In the genomic region with DNA sequence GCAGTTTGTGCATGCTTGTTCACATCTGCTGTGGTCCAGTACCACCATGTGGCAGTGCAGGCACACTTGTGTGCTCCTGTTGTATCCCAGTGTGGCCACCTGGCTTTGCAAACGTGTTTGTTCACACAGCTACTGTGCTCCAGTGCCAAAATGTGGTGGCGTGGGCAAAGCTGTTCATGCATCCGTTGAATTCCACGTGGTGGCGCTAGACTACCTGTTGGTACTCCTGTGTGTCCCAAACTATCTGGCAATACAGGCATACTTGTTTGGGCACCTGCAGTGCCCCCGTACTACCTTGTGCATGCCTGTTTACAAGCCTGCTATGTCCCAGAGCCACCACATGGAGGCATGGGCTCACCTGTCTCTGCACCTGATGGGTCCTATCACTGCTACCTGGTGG, we compare ENCODE assay signal across 8 mouse cellular contexts. TPM values are rescaled to one million over a fixed set of nuclear protein-coding genes. Genes with fewer than 3 reads are reported as not detected.
DNase-seq lines count a peak whose midpoint lies in the region; ATAC-seq and TF ChIP-seq lines count a peak whose summit lies in the region.
"Had no signal": no experiment of that assay in that cellular context is flagged by ENCODE, and none has a peak within 500 bp of the region (broad histone marks: within the 10 kb centered on the region; RNA-seq: fewer than 3 reads in every experiment).

No protein-coding gene starts in this region.

- no peaks in the 10 kb centered on the region for H3K9me3 ChIP-seq in kidney, embryonic 15.5 days (replicated peaks)
- no peaks in the 10 kb centered on the region for H3K9me3 ChIP-seq in CH12.LX (replicated peaks; ENCODE audit: low read length)
- H3K9me3 ChIP-seq in MEL (replicated peaks; ENCODE audit: insufficient read depth, low read length) = no peaks in the 10 kb centered on the region
- no peaks in the 10 kb centered on the region for H3K9me3 ChIP-seq in neural tube, embryonic 15.5 days (replicated peaks)
- H3K9me3 ChIP-seq: embryonic facial prominence, embryonic 12.5 days had no signal

- H3K4me3 ChIP-seq in kidney, embryonic 15.5 days (replicated peaks) = no peak overlapping the region
- H3K4me3 ChIP-seq in CH12.LX (replicated peaks in 1 of 3; ENCODE audit: low read depth in 2 of 3, low read length in 2 of 3, poor library complexity in 1 of 3) = no peak overlapping the region
- H3K4me3 ChIP-seq in MEL (ENCODE audit: control insufficient read depth in 1 of 2, insufficient read depth in 1 of 2, low read depth in 2 of 2, low read length in 2 of 2) = no peak overlapping the region
- no peak overlapping the region for H3K4me3 ChIP-seq in liver, adult 2 months (ENCODE audit: insufficient read depth, low read depth, low read length)
- H3K4me3 ChIP-seq in neural tube, embryonic 15.5 days (replicated peaks) = no peak overlapping the region
- H3K4me3 ChIP-seq: embryonic facial prominence, embryonic 12.5 days had no signal

- ATAC-seq in kidney, embryonic 15.5 days (replicated peaks; ENCODE audit: low FRiP score) = no peak
- ATAC-seq in neural tube, embryonic 15.5 days (ENCODE audit: low FRiP score) = no peak

- in situ Hi-C loops in CH12.LX (cut with MboI; ENCODE audit: low pct_ligation_motif_present, low pct_unique_long_range_greater_than_20kb, low sequenced_read_pairs) = loop anchor here (5.0 kb wide), 1 partner anchor 87 kb away; no protein-coding TSS in a partner anchor

- peak; percentile 19 for DNase-seq in kidney, adult 18-20 months
- DNase-seq in CH12.LX (ENCODE audit: extremely low read depth) (peak; percentile 39), MEL (ENCODE audit: low read depth, low spot score) (no peak)
- DNase-seq in liver, adult 2 months (ENCODE audit: extremely low read depth, low read depth, low spot score) = peak; percentile 18
- no peak for DNase-seq in neural tube, embryonic 10.5 days (ENCODE audit: extremely low spot score, low spot score)

- TF ChIP-seq POLR2A in CH12.LX (IDR thresholded peaks at IDR 0.05; ENCODE audit: low read depth, low read length) (no peak), MEL (IDR thresholded peaks at IDR 0.05; ENCODE audit: control insufficient read depth in 1 of 2, insufficient read depth in 1 of 2, low read depth in 1 of 2, low read length in 2 of 2, poor library complexity in 1 of 2) (no peak)
- TF ChIP-seq POLR2A in liver, adult 2 months (IDR thresholded peaks at IDR 0.05; ENCODE audit: extremely low read depth, insufficient read depth, low read length) = no peak

- 36% methylated on average over 6 of the region's 6 CpGs for whole genome bisulfite sequencing in kidney, embryonic 15.5 days
- WGBS in liver, adult 2 months = 24% methylated on average over 6 of the region's 6 CpGs
- 29% methylated on average over 6 of the region's 6 CpGs for WGBS in neural tube, embryonic 15.5 days

- no peak overlapping the region for H3K27ac ChIP-seq in kidney, embryonic 15.5 days
- H3K27ac ChIP-seq in CH12.LX (ENCODE audit: insufficient read depth, low read depth) = no peak overlapping the region
- no peak overlapping the region for H3K27ac ChIP-seq in MEL (ENCODE audit: control insufficient read depth, low read depth, low read length)
- H3K27ac ChIP-seq in liver, adult 2 months (replicated peaks; ENCODE audit: insufficient read depth, low read depth, low read length) = no peak overlapping the region
- H3K27ac ChIP-seq in neural tube, embryonic 15.5 days (replicated peaks) = no peak overlapping the region
- H3K27ac ChIP-seq: embryonic facial prominence, embryonic 12.5 days had no signal

- H3K27me3 ChIP-seq in kidney, embryonic 15.5 days = no peaks in the 10 kb centered on the region
- H3K27me3 ChIP-seq in CH12.LX (replicated peaks) = peaks cover 2% of the 10 kb centered on the region
- H3K27me3 ChIP-seq in MEL (ENCODE audit: control insufficient read depth in 1 of 2, insufficient read depth in 2 of 2, low read length in 2 of 2) = no peaks in the 10 kb centered on the region
- H3K27me3 ChIP-seq in liver, adult 2 months (ENCODE audit: control insufficient read depth, insufficient read depth, low read length) = no peaks in the 10 kb centered on the region
- no peaks in the 10 kb centered on the region for H3K27me3 ChIP-seq in neural tube, embryonic 15.5 days (replicated peaks)
- H3K27me3 ChIP-seq: embryonic facial prominence, embryonic 12.5 days had no signal

- no peak for TF ChIP-seq EP300 in CH12.LX (IDR thresholded peaks at IDR 0.05; ENCODE audit: low read length)
- TF ChIP-seq EP300 in MEL (IDR thresholded peaks at IDR 0.05; ENCODE audit: low read depth in 1 of 2, low read length in 2 of 2) = no peak

- TF ChIP-seq CTCF in CH12.LX (conservative IDR thresholded peaks at IDR 0.05 in 1 of 2, IDR thresholded peaks at IDR 0.05 in 1 of 2; ENCODE audit: low read depth in 2 of 2, low read length in 2 of 2) = peak; percentile 21 to 72; a peak in 2 of 4 replicates
- no peak for TF ChIP-seq CTCF in MEL (IDR thresholded peaks at IDR 0.05 in 2 of 3, conservative IDR thresholded peaks at IDR 0.05 in 1 of 3; ENCODE audit: control insufficient read depth in 1 of 3, insufficient read depth in 1 of 3, low read depth in 2 of 3, low read length in 3 of 3, poor library complexity in 1 of 3, severe bottlenecking in 1 of 3)
- peak; percentile 31; the same call in 1 of the 2 replicates for TF ChIP-seq CTCF in liver, adult 2 months (IDR thresholded peaks at IDR 0.05; ENCODE audit: low read depth, low read length)

- H3K4me1 ChIP-seq in kidney, embryonic 15.5 days = no peaks in the 10 kb centered on the region
- H3K4me1 ChIP-seq in CH12.LX (ENCODE audit: control insufficient read depth in 1 of 2, insufficient read depth in 2 of 2) = peaks cover 10 to 26% of the 10 kb centered on the region in 2 experiments
- H3K4me1 ChIP-seq in MEL (ENCODE audit: control insufficient read depth in 1 of 2, insufficient read depth in 2 of 2, low read length in 2 of 2) = no peaks in the 10 kb centered on the region
- no peaks in the 10 kb centered on the region for H3K4me1 ChIP-seq in liver, adult 2 months (ENCODE audit: control insufficient read depth, insufficient read depth, low read length)
- H3K4me1 ChIP-seq in neural tube, embryonic 15.5 days = no peaks in the 10 kb centered on the region
- H3K4me1 ChIP-seq: embryonic facial prominence, embryonic 12.5 days had no signal

- no peaks in the 10 kb centered on the region for H3K36me3 ChIP-seq in kidney, embryonic 15.5 days
- H3K36me3 ChIP-seq in CH12.LX (replicated peaks in 1 of 2; ENCODE audit: control insufficient read depth in 1 of 2, insufficient read depth in 1 of 2, low read length in 1 of 2) = no peaks in the 10 kb centered on the region
- no peaks in the 10 kb centered on the region for H3K36me3 ChIP-seq in MEL (ENCODE audit: control insufficient read depth in 1 of 2, insufficient read depth in 2 of 2, low read length in 2 of 2)
- H3K36me3 ChIP-seq in liver, adult 2 months (ENCODE audit: control insufficient read depth, insufficient read depth, low read length) = no peaks in the 10 kb centered on the region
- no peaks in the 10 kb centered on the region for H3K36me3 ChIP-seq in neural tube, embryonic 15.5 days
- H3K36me3 ChIP-seq: embryonic facial prominence, embryonic 12.5 days had no signal

- H3K9ac ChIP-seq in kidney, embryonic 15.5 days = no peak overlapping the region
- H3K9ac ChIP-seq in CH12.LX (ENCODE audit: insufficient read depth, low read depth) = no peak overlapping the region
- no peak overlapping the region for H3K9ac ChIP-seq in MEL (ENCODE audit: control insufficient read depth, low read depth, low read length, poor library complexity, severe bottlenecking)
- H3K9ac ChIP-seq in liver, adult 2 months (ENCODE audit: low read depth, low read length) = no peak overlapping the region
- no peak overlapping the region for H3K9ac ChIP-seq in neural tube, embryonic 15.5 days (replicated peaks)
- H3K9ac ChIP-seq: embryonic facial prominence, embryonic 12.5 days had no signal

- H3K4me2 ChIP-seq in kidney, embryonic 15.5 days = no peak overlapping the region
- H3K4me2 ChIP-seq in CH12.LX (ENCODE audit: insufficient read depth, low read depth, poor library complexity, severe bottlenecking) = no peak overlapping the region
- no peak overlapping the region for H3K4me2 ChIP-seq in neural tube, embryonic 15.5 days
- H3K4me2 ChIP-seq: embryonic facial prominence, embryonic 12.5 days had no signal

- TF ChIP-seq RAD21 in CH12.LX (IDR thresholded peaks at IDR 0.05; ENCODE audit: low read depth, low read length) = peak; percentile 56
- no peak for TF ChIP-seq RAD21 in MEL (IDR thresholded peaks at IDR 0.05; ENCODE audit: low read depth, low read length)

- dilution Hi-C loops in CH12.LX (cut with MboI; ENCODE audit: extremely low pct_ligation_motif_present, extremely low pct_unique_long_range_greater_than_20kb, low sequenced_read_pairs) = no loop called here

- no peaks in the 10 kb centered on the region for H3K79me2 ChIP-seq in CH12.LX (replicated peaks; ENCODE audit: control insufficient read depth, extremely low read depth, insufficient read depth, poor library complexity, severe bottlenecking)
- no peaks in the 10 kb centered on the region for H3K79me2 ChIP-seq in MEL (ENCODE audit: control insufficient read depth, insufficient read depth, low read length, poor library complexity)
- H3K79me2 ChIP-seq in liver, adult 2 months (ENCODE audit: control insufficient read depth, insufficient read depth, low read length) = no peaks in the 10 kb centered on the region

TF ChIP-seq in CH12.LX, 34 proteins besides CTCF, POLR2A, EP300 and RAD21:
- no peak for TF ChIP-seq MAZ (IDR thresholded peaks at IDR 0.05; ENCODE audit: low read depth, low read length)
- TF ChIP-seq SMC3 (IDR thresholded peaks at IDR 0.05; ENCODE audit: low read depth, low read length) = peak; percentile 65
- TF ChIP-seq ZKSCAN1 (IDR thresholded peaks at IDR 0.05; ENCODE audit: borderline replicate concordance, low read depth, low read length) = no peak

TF ChIP-seq in MEL, 35 proteins besides CTCF, POLR2A, EP300 and RAD21:
- TF ChIP-seq ZKSCAN1 (IDR thresholded peaks at IDR 0.05; ENCODE audit: low read depth, low read length) (no peak), NELFE (IDR thresholded peaks at IDR 0.05; ENCODE audit: low read depth, low read length) (no peak), JUND (IDR thresholded peaks at IDR 0.05; ENCODE audit: low read depth, low read length) (no peak), POLR2AphosphoS5 (IDR thresholded peaks at IDR 0.05; ENCODE audit: borderline replicate concordance, low read depth, low read length) (0 out of 2 replicates have a peak, but pooled peaks have one; percentile 19)
TF ChIP-seq in MEL: peak in this region for 1.

RNA-seq across cellular contexts. Expression of a gene that starts 32.0 kb away (rescaled TPM):
- 5.3 and 6.7 TPM in 2 replicates for polyA plus RNA-seq in kidney, embryonic 15.5 days (2015; fragmentation: Nextera tagmentation; extraction: Ambion mirVana)
- total RNA-seq in CH12.LX (2012; rRNA removed) (36.9 and 49.9 TPM in 2 replicates), CH12.LX (2014; rRNA removed) (4.3 and 5.5 TPM in 2 replicates), MEL (2012; rRNA removed) (not detected in 2 replicates)
- polyA plus RNA-seq in CH12.LX (2012; ENCODE audit: insufficient read length, low read depth) (2.7 TPM in 2 replicates), MEL (2012; ENCODE audit: insufficient read depth in 1 of 2, insufficient read length in 2 of 2, low read depth in 1 of 2, low replicate concordance in 2 of 2, missing spikeins in 1 of 2) (not detected)
- total RNA-seq in liver, adult 2 months (2014; rRNA removed) = 0.07 and 0.09 TPM in 2 replicates
- 0.14 TPM in 1 of 2 replicates, not detected in the other for polyA plus RNA-seq in liver, adult 2 months (2012; rRNA removed)
- 70.2 and 87.5 TPM in 2 replicates for polyA plus RNA-seq in neural tube, embryonic 15.5 days (2015; fragmentation: Nextera tagmentation; extraction: Ambion mirVana)

Comparison
In these comparisons a context has a peak if more than half of its experiments do, and no peak if none do; other contexts are left out.
1. DNase-seq: peak in kidney, adult 18-20 months (single experiment), CH12.LX (single experiment) and liver, adult 2 months (single experiment); none in MEL (single experiment) and neural tube, embryonic 10.5 days (single experiment).
2. CTCF ChIP-seq: peak in CH12.LX (2 of 2) and liver, adult 2 months (single experiment); none in MEL (0 of 3).